Mouse (Mus musculus): ENCODE data around the gene Fam83c. TPM values are rescaled to one million over a fixed set of nuclear protein-coding genes. Genes with fewer than 3 reads are reported as not detected.

The Fam83c gene
- polyA plus RNA-seq, 1 experiment from 2014 or later: 0.07 TPM

GRCm38 (mm10) chr2:155814829-155815228 is 19.8 kb downstream of the Fam83c start:
- H3K4me3 ChIP-seq (replicated peaks; ENCODE audit: low read depth, low read length): no peak overlapping the region
- ATAC-seq (replicated peaks; ENCODE audit: low FRiP score, low read depth) (no peak), DNase-seq (ENCODE audit: low spot score) (peak; percentile 52)
- no peaks in the 10 kb centered on the region for H3K9me3 ChIP-seq (replicated peaks; ENCODE audit: low read length)
- 0 out of 2 replicates have a peak, but pooled peaks cover 2% of the 10 kb centered on the region for H3K36me3 ChIP-seq (ENCODE audit: insufficient read depth, low read length)
- WGBS: 13% methylated on average over 5 of the region's 5 CpGs
- H3K27me3 ChIP-seq (ENCODE audit: insufficient read depth, low read length): no peaks in the 10 kb centered on the region
- TF ChIP-seq CTCF (IDR thresholded peaks at IDR 0.05; ENCODE audit: low read depth): no peak
- no peak overlapping the region for H3K9ac ChIP-seq (ENCODE audit: low read depth, low read length)
- H3K4me2 ChIP-seq (ENCODE audit: low read length): no peak overlapping the region
- peaks cover 6% of the 10 kb centered on the region; the same call in 1 of the 2 replicates for H3K4me1 ChIP-seq (replicated peaks; ENCODE audit: insufficient read depth, low read length)
- H3K27ac ChIP-seq: no peak overlapping the region

DNA sequence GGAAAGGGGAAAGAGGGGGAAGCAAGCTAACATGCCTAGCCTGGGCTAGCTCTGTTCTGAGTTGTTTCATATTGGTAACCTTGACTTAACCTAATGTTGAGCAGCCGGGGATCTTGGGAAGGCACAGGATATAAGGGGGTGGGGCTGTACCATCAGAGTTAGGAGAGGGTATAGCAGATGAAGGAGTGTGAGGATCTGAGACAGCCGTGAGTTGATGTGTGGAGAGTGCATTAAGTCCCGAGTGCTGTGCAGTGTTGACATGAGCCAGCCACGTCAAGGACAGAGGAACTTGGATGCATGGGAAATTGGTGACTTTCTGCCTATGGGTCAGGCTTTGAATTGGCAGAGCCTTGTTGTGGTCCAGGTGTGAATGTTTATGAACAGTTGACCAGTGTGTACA is 22.0 kb downstream of the Fam83c start:
- Histone ChIP-seq H3K27ac (no peak overlapping the region), H3K4me1 (replicated peaks; ENCODE audit: insufficient read depth, low read length) (0 out of 2 replicates have a peak, but pooled peaks cover 4% of the 10 kb centered on the region), H3K9ac (ENCODE audit: low read depth, low read length) (no peak overlapping the region), H3K27me3 (ENCODE audit: insufficient read depth, low read length) (no peaks in the 10 kb centered on the region), H3K36me3 (ENCODE audit: insufficient read depth, low read length) (no peaks in the 10 kb centered on the region), H3K4me2 (ENCODE audit: low read length) (no peak overlapping the region), H3K4me3 (replicated peaks; ENCODE audit: low read depth, low read length) (no peak overlapping the region), H3K9me3 (replicated peaks; ENCODE audit: low read length) (no peaks in the 10 kb centered on the region)
- WGBS: 80% methylated on average over 4 of the region's 4 CpGs
- ATAC-seq (replicated peaks; ENCODE audit: low FRiP score, low read depth): no peak
- no peak for TF ChIP-seq CTCF (IDR thresholded peaks at IDR 0.05; ENCODE audit: low read depth)
- DNase-seq (ENCODE audit: low spot score): no peak

DNA sequence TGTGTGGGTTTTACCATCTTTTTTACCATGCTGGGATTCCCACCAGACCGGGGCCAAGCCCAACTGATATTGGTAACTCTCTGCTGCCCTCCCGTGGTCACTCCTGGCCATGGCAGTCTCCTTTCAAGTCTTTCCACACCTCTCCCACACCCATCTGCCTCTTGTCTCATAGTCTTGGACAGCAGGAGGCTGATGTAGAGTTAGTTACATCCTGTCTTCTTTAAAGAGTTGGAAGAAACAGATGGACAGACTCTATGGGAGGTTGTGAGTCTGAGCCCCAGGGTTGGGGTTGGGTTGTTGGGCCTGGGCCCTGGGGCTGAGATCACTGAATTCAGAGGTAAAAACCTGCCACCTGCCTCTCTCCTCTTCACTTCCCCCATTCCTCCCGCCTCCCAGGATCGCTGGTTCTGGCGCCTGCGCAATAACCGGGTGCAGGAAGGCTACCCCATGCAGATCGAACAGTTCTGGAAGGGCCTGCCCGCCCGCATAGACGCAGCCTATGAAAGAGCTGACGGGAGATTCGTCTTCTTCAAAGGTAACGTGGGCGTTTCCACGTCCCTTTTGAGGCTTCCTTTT is 22.7 kb downstream of the Fam83c start:
- TF ChIP-seq CTCF (IDR thresholded peaks at IDR 0.05; ENCODE audit: low read depth): peak; percentile 88
- 38% methylated on average over 16 of the region's 16 CpGs for WGBS
- Histone ChIP-seq H3K27ac (no peak overlapping the region), H3K4me2 (ENCODE audit: low read length) (no peak overlapping the region), H3K36me3 (ENCODE audit: insufficient read depth, low read length) (no peaks in the 10 kb centered on the region), H3K27me3 (ENCODE audit: insufficient read depth, low read length) (no peaks in the 10 kb centered on the region), H3K9me3 (replicated peaks; ENCODE audit: low read length) (no peaks in the 10 kb centered on the region), H3K4me1 (replicated peaks; ENCODE audit: insufficient read depth, low read length) (0 out of 2 replicates have a peak, but pooled peaks cover 4% of the 10 kb centered on the region), H3K4me3 (replicated peaks; ENCODE audit: low read depth, low read length) (no peak overlapping the region), H3K9ac (ENCODE audit: low read depth, low read length) (no peak overlapping the region)
- ATAC-seq (replicated peaks; ENCODE audit: low FRiP score, low read depth) (no peak), DNase-seq (ENCODE audit: low spot score) (peak; percentile 81)

DNA sequence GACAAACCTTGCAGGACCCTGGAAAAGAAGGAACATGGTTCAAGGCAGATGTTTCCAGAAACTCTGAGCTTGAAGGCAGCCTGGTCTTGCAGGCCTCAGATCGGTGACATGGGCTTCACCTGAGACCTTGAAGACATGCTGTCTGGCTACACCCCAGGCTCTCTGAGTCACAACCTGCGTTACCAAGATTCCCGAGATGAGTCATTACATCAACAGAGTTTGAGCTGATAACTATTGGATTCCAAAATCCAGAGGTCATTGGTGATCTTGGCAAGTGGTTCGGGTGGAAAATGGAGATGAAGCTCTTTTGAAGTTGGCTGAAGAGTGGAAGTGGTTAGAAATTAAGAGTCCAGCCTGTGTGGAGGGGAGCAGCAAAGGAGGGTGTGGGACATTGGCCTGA is 25.0 kb downstream of the Fam83c start:
- Histone ChIP-seq H3K9me3 (replicated peaks; ENCODE audit: low read length) (no peaks in the 10 kb centered on the region), H3K4me2 (ENCODE audit: low read length) (no peak overlapping the region), H3K36me3 (ENCODE audit: insufficient read depth, low read length) (no peaks in the 10 kb centered on the region), H3K9ac (ENCODE audit: low read depth, low read length) (no peak overlapping the region), H3K4me3 (replicated peaks; ENCODE audit: low read depth, low read length) (no peak overlapping the region), H3K27me3 (ENCODE audit: insufficient read depth, low read length) (no peaks in the 10 kb centered on the region), H3K4me1 (replicated peaks; ENCODE audit: insufficient read depth, low read length) (0 out of 2 replicates have a peak, but pooled peaks cover 4% of the 10 kb centered on the region), H3K27ac (no peak overlapping the region)
- no peak for ATAC-seq (replicated peaks; ENCODE audit: low FRiP score, low read depth)
- no peak for TF ChIP-seq CTCF (IDR thresholded peaks at IDR 0.05; ENCODE audit: low read depth)
- WGBS: 83% methylated on average over 4 of the region's 4 CpGs
- DNase-seq (ENCODE audit: low spot score): no peak

DNA sequence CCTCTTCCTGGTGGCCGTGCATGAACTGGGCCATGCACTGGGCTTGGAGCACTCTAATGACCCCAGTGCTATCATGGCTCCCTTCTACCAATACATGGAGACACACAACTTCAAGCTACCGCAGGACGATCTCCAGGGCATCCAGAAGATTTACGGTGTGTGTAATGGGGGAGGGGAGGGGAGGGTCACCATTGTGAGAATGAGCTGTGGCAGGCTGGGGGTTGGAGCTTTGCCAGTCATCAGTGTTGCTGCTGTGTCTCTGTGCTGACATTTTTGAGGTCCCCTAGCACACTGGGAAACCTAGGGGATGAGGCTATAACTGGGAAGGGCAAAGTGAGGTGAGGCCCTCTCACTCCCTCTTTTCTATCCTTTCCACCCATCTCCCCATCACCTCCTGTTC is 27.2 kb downstream of the Fam83c start:
- no peaks in the 10 kb centered on the region for H3K36me3 ChIP-seq (ENCODE audit: insufficient read depth, low read length)
- no peak overlapping the region for H3K27ac ChIP-seq
- 39% methylated on average over 4 of the region's 4 CpGs for WGBS
- H3K9ac ChIP-seq (ENCODE audit: low read depth, low read length): no peak overlapping the region
- no peaks in the 10 kb centered on the region for H3K27me3 ChIP-seq (ENCODE audit: insufficient read depth, low read length)
- no peak for TF ChIP-seq CTCF (IDR thresholded peaks at IDR 0.05; ENCODE audit: low read depth)
- H3K4me2 ChIP-seq (ENCODE audit: low read length): no peak overlapping the region
- DNase-seq (ENCODE audit: low spot score): no peak
- H3K4me1 ChIP-seq (replicated peaks; ENCODE audit: insufficient read depth, low read length): 0 out of 2 replicates have a peak, but pooled peaks cover 4% of the 10 kb centered on the region
- ATAC-seq (replicated peaks; ENCODE audit: low FRiP score, low read depth): no peak
- H3K9me3 ChIP-seq (replicated peaks; ENCODE audit: low read length): no peaks in the 10 kb centered on the region
- no peak overlapping the region for H3K4me3 ChIP-seq (replicated peaks; ENCODE audit: low read depth, low read length)

GRCm38 (mm10) chr2:155806548-155806947 is 28.1 kb downstream of the Fam83c start:
- no peaks in the 10 kb centered on the region for H3K9me3 ChIP-seq (replicated peaks; ENCODE audit: low read length)
- no peak overlapping the region for H3K27ac ChIP-seq
- H3K4me3 ChIP-seq (replicated peaks; ENCODE audit: low read depth, low read length): no peak overlapping the region
- H3K9ac ChIP-seq (ENCODE audit: low read depth, low read length): no peak overlapping the region
- no peak overlapping the region for H3K4me2 ChIP-seq (ENCODE audit: low read length)
- no peak for TF ChIP-seq CTCF (IDR thresholded peaks at IDR 0.05; ENCODE audit: low read depth)
- no peaks in the 10 kb centered on the region for H3K27me3 ChIP-seq (ENCODE audit: insufficient read depth, low read length)
- DNase-seq (ENCODE audit: low spot score): no peak
- no peaks in the 10 kb centered on the region for H3K36me3 ChIP-seq (ENCODE audit: insufficient read depth, low read length)
- no peaks in the 10 kb centered on the region for H3K4me1 ChIP-seq (replicated peaks; ENCODE audit: insufficient read depth, low read length)
- no peak for ATAC-seq (replicated peaks; ENCODE audit: low FRiP score, low read depth)
- WGBS: 61% methylated on average over 5 of the region's 5 CpGs

GRCm38 (mm10) chr2:155805925-155806255 is 28.8 kb downstream of the Fam83c start:
- H3K36me3 ChIP-seq (ENCODE audit: insufficient read depth, low read length): no peaks in the 10 kb centered on the region
- TF ChIP-seq CTCF (IDR thresholded peaks at IDR 0.05; ENCODE audit: low read depth): no peak
- H3K9ac ChIP-seq (ENCODE audit: low read depth, low read length): no peak overlapping the region
- no peak overlapping the region for H3K4me2 ChIP-seq (ENCODE audit: low read length)
- H3K4me1 ChIP-seq (replicated peaks; ENCODE audit: insufficient read depth, low read length): no peaks in the 10 kb centered on the region
- 87% methylated on average over 6 of the region's 6 CpGs for WGBS
- H3K4me3 ChIP-seq (replicated peaks; ENCODE audit: low read depth, low read length): no peak overlapping the region
- H3K27me3 ChIP-seq (ENCODE audit: insufficient read depth, low read length): no peaks in the 10 kb centered on the region
- no peaks in the 10 kb centered on the region for H3K9me3 ChIP-seq (replicated peaks; ENCODE audit: low read length)
- H3K27ac ChIP-seq: no peak overlapping the region
- no peak for DNase-seq (ENCODE audit: low spot score)
- ATAC-seq (replicated peaks; ENCODE audit: low FRiP score, low read depth): no peak
